Mouse (Mus musculus) heart, embryonic 11.5 days (tissue): ENCODE measurements at regions not wholly inside any gene's neighbourhood (a gene's known extent, or its start where the extent isn't known, plus 50 kb on each side); places are given as distances from the start of the nearest gene placed in this dataset.
"Not testable (repeated sequence)": the region's sequence is repeated elsewhere in the genome, so short reads cannot be mapped to it uniquely, and the experiment has no call there.

Experiments used
- ATAC-seq: fragments of 200-750 bp; cut with Nextera tagmentation; replicated peaks from 2 replicates; pipeline ENCODE4 v1.8.0; 2017; ENCODE audit warnings: moderate library complexity; ENCODE audit not compliant: insufficient number of reproducible peaks, low FRiP score, low TSS enrichment
- H3K27ac ChIP-seq: fragments of 300-500 bp; sonication (generic); 2 replicates; pipeline ENCODE4 v1.5.1; 2014; ENCODE audit warnings: mild to moderate bottlenecking, low read depth, low read length
- H3K27me3 ChIP-seq: fragments of 300-500 bp; sonication (generic); 2 replicates; pipeline ENCODE4 v1.6.1; 2014; ENCODE audit warnings: mild to moderate bottlenecking, low read length, mixed read lengths; ENCODE audit not compliant: control insufficient read depth, insufficient read depth
- H3K36me3 ChIP-seq: fragments of 300-500 bp; sonication (generic); 2 replicates; pipeline ENCODE4 v1.6.1; 2014; ENCODE audit warnings: mild to moderate bottlenecking, low read length, moderate library complexity, mixed read lengths; ENCODE audit not compliant: control insufficient read depth, insufficient read depth
- H3K4me1 ChIP-seq: fragments of 300-500 bp; sonication (generic); 2 replicates; pipeline ENCODE4 v1.6.1; 2014; ENCODE audit warnings: low read length; ENCODE audit not compliant: control insufficient read depth, insufficient read depth
- H3K4me2 ChIP-seq: fragments of 300-500 bp; sonication (generic); 2 replicates; pipeline ENCODE4 v1.6.1; 2014; ENCODE audit warnings: mild to moderate bottlenecking, moderate library complexity
- H3K4me3 ChIP-seq: fragments of 300-500 bp; sonication (generic); 2 replicates; pipeline ENCODE4 v1.5.1; 2014; ENCODE audit warnings: low read depth, low read length
- H3K9ac ChIP-seq: fragments of 300-500 bp; sonication (generic); 2 replicates; pipeline ENCODE4 v1.6.1; 2014; ENCODE audit warnings: mild to moderate bottlenecking, low read depth, low read length, moderate library complexity
- H3K9me3 ChIP-seq: fragments of 300-500 bp; sonication (generic); replicated peaks from 2 replicates; pipeline ENCODE4 v1.6.1; 2016; ENCODE audit warnings: low read length; ENCODE audit not compliant: control insufficient read depth
- WGBS: fragments of 180-500 bp; shearing (Covaris S2); extraction: QIAGEN DNeasy Blood & Tissue Kit; methylation state at CpG from one replicate; pipeline ENCODE4 v1.1.7; 2014; ENCODE audit not compliant: insufficient replicate concordance; 5-methylcytosine and 5-hydroxymethylcytosine counted together

DNA sequence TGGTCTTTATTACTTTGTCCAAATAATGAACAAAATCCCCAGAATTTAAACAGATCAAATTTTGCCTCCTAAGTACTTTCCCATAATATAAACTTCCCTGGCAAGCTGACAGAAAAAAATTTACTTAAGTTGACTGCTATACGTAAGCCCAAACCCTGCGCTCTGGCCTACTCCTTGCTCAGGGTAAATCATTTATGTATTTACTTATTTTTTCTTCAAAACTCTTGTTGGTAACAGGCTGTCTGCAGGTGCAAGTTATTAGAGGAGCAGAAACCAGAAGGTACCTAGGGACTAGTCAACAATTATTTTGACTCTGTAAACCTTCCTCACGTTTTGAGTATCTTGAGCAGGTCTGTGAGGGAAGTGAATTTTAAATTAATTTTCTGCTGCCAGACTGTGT lies 2615.7 kb downstream of the Poteg start:
- no peak overlapping the region for H3K9ac ChIP-seq
- H3K4me3 ChIP-seq = no peak overlapping the region
- no peaks in the 10 kb centered on the region for H3K36me3 ChIP-seq
- H3K4me1 ChIP-seq = no peaks in the 10 kb centered on the region
- no peak for ATAC-seq
- no peak overlapping the region for H3K4me2 ChIP-seq
- no peaks in the 10 kb centered on the region for H3K27me3 ChIP-seq
- 82% methylated on average over 3 of the region's 3 CpGs for WGBS
- no peaks in the 10 kb centered on the region for H3K9me3 ChIP-seq
- no peak overlapping the region for H3K27ac ChIP-seq

DNA sequence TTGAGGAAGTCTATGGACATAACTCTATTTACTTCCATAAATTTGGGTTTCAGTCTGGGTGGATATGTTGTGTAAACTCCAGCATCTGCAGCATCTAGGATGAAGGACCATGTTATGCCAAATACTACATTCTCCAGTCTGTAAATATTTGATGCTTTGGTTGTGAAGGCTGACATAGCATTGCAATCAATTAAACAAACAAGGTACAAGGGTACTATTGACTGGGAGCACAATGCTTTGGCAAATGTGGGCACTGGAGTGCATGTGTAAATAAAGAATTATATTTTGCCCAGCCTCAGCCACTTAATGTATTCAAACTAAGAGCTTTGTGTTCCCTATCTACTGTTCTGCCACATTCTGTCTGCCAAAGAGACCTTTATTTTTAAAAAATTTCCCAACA lies 2630.3 kb downstream of the Poteg start:
- H3K27ac ChIP-seq = no peak overlapping the region
- H3K4me3 ChIP-seq = no peak overlapping the region
- H3K36me3 ChIP-seq = no peaks in the 10 kb centered on the region
- no peaks in the 10 kb centered on the region; the same call in 1 of the 2 replicates for H3K9me3 ChIP-seq
- H3K4me2 ChIP-seq = no peak overlapping the region
- H3K9ac ChIP-seq = no peak overlapping the region
- H3K4me1 ChIP-seq = no peaks in the 10 kb centered on the region
- no peak for ATAC-seq
- H3K27me3 ChIP-seq = no peaks in the 10 kb centered on the region

GRCm38 (mm10) chr8:30127766-30128165 lies 2680.3 kb downstream of the Poteg start:
- no peak for ATAC-seq
- WGBS = 44% methylated on average over 3 of the region's 3 CpGs

GRCm38 (mm10) chr8:30134999-30135398 lies 2687.5 kb downstream of the Poteg start:
- no peak overlapping the region for H3K4me3 ChIP-seq
- no peaks in the 10 kb centered on the region for H3K27me3 ChIP-seq
- no peak overlapping the region for H3K27ac ChIP-seq
- H3K4me2 ChIP-seq = no peak overlapping the region
- H3K9me3 ChIP-seq = no peaks in the 10 kb centered on the region
- H3K9ac ChIP-seq = no peak overlapping the region
- H3K4me1 ChIP-seq = no peaks in the 10 kb centered on the region
- H3K36me3 ChIP-seq = no peaks in the 10 kb centered on the region
- ATAC-seq = no peak
- 83% methylated on average over 6 of the region's 6 CpGs for WGBS

More at GRCm38 (mm10) chr8:30127766-30128165, 2680.3 kb downstream of the Poteg start:
- Histone ChIP-seq H3K27ac (no peak overlapping the region), H3K9me3 (no peaks in the 10 kb centered on the region), H3K27me3 (no peaks in the 10 kb centered on the region), H3K9ac (no peak overlapping the region), H3K36me3 (no peaks in the 10 kb centered on the region), H3K4me3 (no peak overlapping the region), H3K4me1 (no peaks in the 10 kb centered on the region), H3K4me2 (no peak overlapping the region)

- WGBS = 64% methylated on average over 2 of the region's 2 CpGs
- H3K27me3 ChIP-seq = no peaks in the 10 kb centered on the region
- H3K9ac ChIP-seq = no peak overlapping the region
- no peaks in the 10 kb centered on the region for H3K4me1 ChIP-seq
- no peak overlapping the region for H3K27ac ChIP-seq
- no peak for ATAC-seq
- no peaks in the 10 kb centered on the region for H3K36me3 ChIP-seq
- no peak overlapping the region for H3K4me3 ChIP-seq
- no peaks in the 10 kb centered on the region for H3K9me3 ChIP-seq
- no peak overlapping the region for H3K4me2 ChIP-seq
These were observed 2703.8 kb downstream of the Poteg start for GRCm38 (mm10) chr8:30151181-30151844.

DNA sequence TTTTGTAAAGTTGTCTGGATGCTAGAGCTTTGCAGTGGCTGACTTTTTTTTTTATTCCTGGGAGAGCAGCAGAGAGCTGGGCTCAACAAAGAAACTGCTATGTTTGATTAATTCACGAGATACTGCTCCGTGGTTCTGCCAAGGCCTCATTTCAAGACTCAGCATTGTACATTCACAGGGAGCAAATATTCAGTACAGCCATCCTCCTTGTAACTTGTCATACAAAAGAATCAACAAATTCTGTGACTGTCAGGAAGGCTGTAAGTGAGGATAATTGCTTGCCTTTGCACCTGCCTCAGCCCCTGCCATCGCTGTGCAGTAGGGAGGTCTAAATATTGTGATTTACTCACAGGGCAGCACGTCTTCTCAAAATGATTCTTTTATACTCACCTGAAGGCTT lies 2705.5 kb downstream of the Poteg start:
- no peak for ATAC-seq
- Histone ChIP-seq H3K9ac (no peak overlapping the region), H3K4me2 (no peak overlapping the region), H3K36me3 (no peaks in the 10 kb centered on the region), H3K27ac (no peak overlapping the region), H3K4me1 (no peaks in the 10 kb centered on the region), H3K4me3 (no peak overlapping the region), H3K27me3 (no peaks in the 10 kb centered on the region), H3K9me3 (no peaks in the 10 kb centered on the region)
- 80% methylated on average over 4 of the region's 4 CpGs for WGBS

DNA sequence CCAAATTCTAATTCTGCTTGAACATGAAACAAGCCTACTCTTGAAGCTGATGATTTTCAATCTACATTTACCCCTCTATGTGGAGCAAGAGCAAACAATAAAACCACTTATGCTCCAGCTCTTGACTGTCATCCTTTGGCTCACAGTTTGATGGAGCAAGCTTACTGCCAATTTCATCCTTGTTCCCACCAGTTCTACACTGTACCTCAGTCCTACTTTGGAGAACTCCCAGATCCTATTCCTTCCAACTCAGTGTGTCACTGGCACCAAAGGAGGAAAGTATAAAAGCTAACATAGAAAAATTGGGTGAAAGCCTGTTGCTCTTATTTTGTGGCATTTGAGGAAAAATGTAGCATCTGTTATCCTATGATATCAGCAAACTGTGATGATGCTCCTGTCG lies 2724.4 kb downstream of the Poteg start:
- no peak overlapping the region for H3K4me2 ChIP-seq
- H3K4me3 ChIP-seq = no peak overlapping the region
- ATAC-seq = no peak
- H3K27ac ChIP-seq = no peak overlapping the region
- no peaks in the 10 kb centered on the region for H3K4me1 ChIP-seq
- no peaks in the 10 kb centered on the region for H3K9me3 ChIP-seq
- no peaks in the 10 kb centered on the region for H3K36me3 ChIP-seq
- no peak overlapping the region for H3K9ac ChIP-seq
- H3K27me3 ChIP-seq = no peaks in the 10 kb centered on the region
- WGBS = 62% methylated on average over 1 of the region's 1 CpGs

DNA sequence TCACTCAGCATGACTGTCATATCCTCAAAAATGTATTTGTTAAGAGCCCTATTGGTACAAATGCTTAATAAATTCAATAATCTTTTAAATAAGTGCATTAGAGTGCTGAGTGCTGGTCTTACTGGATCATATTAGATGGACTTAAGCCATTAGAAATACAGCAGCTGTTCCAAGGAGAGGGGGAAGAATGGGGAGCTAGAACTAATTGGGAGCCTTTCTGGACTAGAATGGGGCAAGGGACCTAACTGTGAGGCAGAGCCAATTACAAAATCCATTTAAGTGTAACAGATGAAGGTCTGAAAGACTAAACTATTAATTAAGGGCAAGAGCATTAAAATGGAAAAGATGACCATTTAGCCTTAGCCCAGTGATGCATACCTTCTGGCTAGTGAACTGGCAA lies 2755.3 kb downstream of the Poteg start:
- H3K4me3 ChIP-seq, H3K27ac ChIP-seq, ATAC-seq, H3K4me2 ChIP-seq, H3K27me3 ChIP-seq, H3K4me1 ChIP-seq, H3K9ac ChIP-seq, H3K36me3 ChIP-seq, H3K9me3 ChIP-seq: not testable (repeated sequence)

GRCm38 (mm10) chr8:30227354-30227753 lies 2779.9 kb downstream of the Poteg start:
- Histone ChIP-seq H3K27ac (no peak overlapping the region), H3K4me2 (no peak overlapping the region), H3K27me3 (no peaks in the 10 kb centered on the region), H3K36me3 (no peaks in the 10 kb centered on the region), H3K9me3 (no peaks in the 10 kb centered on the region), H3K4me1 (no peaks in the 10 kb centered on the region), H3K4me3 (no peak overlapping the region), H3K9ac (no peak overlapping the region)
- no peak for ATAC-seq
- WGBS = 79% methylated on average over 5 of the region's 5 CpGs
